Mouse (Mus musculus): ENCODE data around the gene 9430015G10Rik.

DNA sequence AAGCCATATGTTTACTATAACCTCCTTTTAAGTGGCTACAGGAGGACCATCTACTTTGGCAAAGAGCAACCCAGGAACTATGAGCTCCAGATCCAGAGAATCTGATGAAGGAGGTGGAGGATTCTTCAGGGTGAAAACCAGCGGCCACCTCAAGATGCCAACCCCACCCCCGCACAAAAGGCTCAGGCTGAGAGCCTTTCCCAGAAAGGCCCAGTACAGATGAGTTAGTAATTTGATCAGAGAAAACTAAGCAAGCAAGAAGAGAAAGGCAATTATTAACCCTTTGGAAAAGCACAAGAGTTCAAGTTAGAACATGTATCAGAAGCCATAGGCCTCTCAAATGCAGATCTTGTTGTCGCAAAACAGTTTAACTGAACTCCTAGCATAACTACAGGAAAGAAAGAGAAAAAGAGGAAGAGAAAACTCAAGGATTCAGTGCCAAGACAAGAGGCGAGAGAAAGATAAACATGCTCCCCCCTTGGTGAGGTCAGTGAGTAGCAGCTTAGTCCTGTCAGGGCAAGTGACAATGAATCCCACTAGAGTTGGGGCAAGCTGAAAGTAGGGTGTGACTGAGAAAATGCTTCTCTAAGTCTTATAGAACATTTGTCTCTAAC, 27.1 kb upstream of the 9430015G10Rik start:
- TF ChIP-seq CTCF (IDR thresholded peaks at IDR 0.05; ENCODE audit: control insufficient read depth, insufficient read depth, insufficient read length) (no peak), USF1 (IDR thresholded peaks at IDR 0.05; ENCODE audit: low read depth) (no peak)
